Mouse (Mus musculus) cerebellum, adult 18-20 months (tissue): ENCODE measurements around the gene Efnb2.
A peak's percentile ranks its signal among the peaks of the same experiment; 100 is the strongest.

Experiments
- DNase-seq, 2 experiments: peaks; one replicate each; pipeline ENCODE4 v3.0.0; 2021

Efnb2 gene

GRCm38 (mm10) chr8:8655346-8656340 is 5.4 kb downstream of the Efnb2 start:
- no peak for DNase-seq

GRCm38 (mm10) chr8:8653906-8654489 is 7.0 kb downstream of the Efnb2 start:
- DNase-seq: no peak

GRCm38 (mm10) chr8:8653343-8653742 is 7.7 kb downstream of the Efnb2 start:
- DNase-seq: no peak

- DNase-seq: no peak
Observed at GRCm38 (mm10) chr8:8652388-8652787, 8.7 kb downstream of the Efnb2 start.

GRCm38 (mm10) chr8:8649944-8650343 is 11.1 kb downstream of the Efnb2 start:
- peak; percentile 19 to 22 for DNase-seq

- no peak for DNase-seq
Observed at GRCm38 (mm10) chr8:8649536-8649935, 11.5 kb downstream of the Efnb2 start.

- no peak for DNase-seq
Observed at GRCm38 (mm10) chr8:8648686-8649085, 12.4 kb downstream of the Efnb2 start.

- DNase-seq: no peak
Observed at GRCm38 (mm10) chr8:8647824-8648223, 13.2 kb downstream of the Efnb2 start.

- no peak for DNase-seq
Observed at GRCm38 (mm10) chr8:8647319-8647718, 13.7 kb downstream of the Efnb2 start.

- no peak for DNase-seq
Observed at GRCm38 (mm10) chr8:8644160-8644915, 16.7 kb downstream of the Efnb2 start.

- DNase-seq: no peak
Observed at GRCm38 (mm10) chr8:8640264-8640588, 20.8 kb downstream of the Efnb2 start.

GRCm38 (mm10) chr8:8639569-8640263 is 21.3 kb downstream of the Efnb2 start:
- DNase-seq: no peak

- DNase-seq: no peak
Observed at GRCm38 (mm10) chr8:8631394-8631793, 29.6 kb downstream of the Efnb2 start.

- DNase-seq: no peak
Observed at GRCm38 (mm10) chr8:8624017-8624416, 37.0 kb downstream of the Efnb2 start.

- no peak for DNase-seq
Observed at GRCm38 (mm10) chr8:8623486-8623885, 37.6 kb downstream of the Efnb2 start.

- DNase-seq: no peak
Observed at GRCm38 (mm10) chr8:8622476-8622875, 38.6 kb downstream of the Efnb2 start.

GRCm38 (mm10) chr8:8622031-8622430 is 39.0 kb downstream of the Efnb2 start:
- DNase-seq: peak in 1 of 2 experiments; percentile 30

GRCm38 (mm10) chr8:8621236-8621917 is 39.7 kb downstream of the Efnb2 start:
- DNase-seq: no peak

GRCm38 (mm10) chr8:8620536-8620935 is 40.5 kb downstream of the Efnb2 start:
- no peak for DNase-seq

GRCm38 (mm10) chr8:8619221-8620194 is 41.5 kb downstream of the Efnb2 start:
- DNase-seq: no peak

GRCm38 (mm10) chr8:8613844-8614243 is 47.2 kb downstream of the Efnb2 start:
- no peak for DNase-seq
